13 mouse cellular contexts compared by ENCODE assay signal in the genomic region with DNA sequence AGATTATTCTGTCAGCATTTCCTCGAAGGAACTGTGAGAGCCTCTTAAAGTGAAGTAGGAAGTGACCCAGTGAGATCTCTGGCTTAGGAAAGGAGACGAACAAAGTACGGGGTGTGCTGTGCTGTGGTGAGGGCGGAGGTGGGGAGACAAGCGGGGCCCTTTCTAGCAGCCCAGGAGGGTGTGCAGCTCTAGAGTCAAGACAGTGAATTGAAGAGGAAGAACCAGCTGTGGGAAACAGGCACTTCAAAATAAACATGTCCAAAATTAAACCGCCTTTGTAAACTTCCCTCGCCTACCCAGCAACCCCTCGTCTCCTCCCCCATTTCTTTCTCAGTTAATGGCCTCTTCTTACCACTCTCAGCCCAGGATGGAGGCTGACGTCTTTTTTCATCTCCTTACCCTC.
DNase-seq lines count a peak whose midpoint lies in the region; ATAC-seq and TF ChIP-seq lines count a peak whose summit lies in the region.
"Had no signal": no experiment of that assay in that cellular context is flagged by ENCODE, and none has a peak within 500 bp of the region (broad histone marks: within the 10 kb centered on the region; RNA-seq: fewer than 3 reads in every experiment).

No protein-coding gene starts in this region.

- no peak overlapping the region for H3K4me2 ChIP-seq in intestine, embryonic 14.5 days (ENCODE audit: low read length)
- no peak overlapping the region for H3K4me2 ChIP-seq in forebrain, embryonic 13.5 days
- H3K4me2 ChIP-seq: heart, embryonic 13.5 days; limb, embryonic 13.5 days; midbrain, embryonic 15.5 days had no signal

- intact Hi-C loops in gastrocnemius, adult 2 months (cut with DNase I) = loop anchor here (5.0 kb wide), 1 partner anchor 73 kb away; no protein-coding TSS in a partner anchor

- no peak overlapping the region for H3K9ac ChIP-seq in intestine, embryonic 14.5 days (ENCODE audit: low read length)
- no peak overlapping the region for H3K9ac ChIP-seq in forebrain, embryonic 13.5 days
- H3K9ac ChIP-seq: heart, embryonic 13.5 days; limb, embryonic 13.5 days; midbrain, embryonic 15.5 days had no signal

- peaks cover 18% of the 10 kb centered on the region for H3K4me1 ChIP-seq in intestine, embryonic 14.5 days (replicated peaks; ENCODE audit: control insufficient read depth, insufficient read depth, low read length)
- no peaks in the 10 kb centered on the region for H3K4me1 ChIP-seq in forebrain, embryonic 13.5 days
- H3K4me1 ChIP-seq: midbrain, embryonic 15.5 days had no signal

- TF ChIP-seq CTCF in gastrocnemius, adult 2 months (IDR thresholded peaks at IDR 0.05) = no peak
- no peak for TF ChIP-seq CTCF in layer of hippocampus, adult 2 months (conservative IDR thresholded peaks at IDR 0.05)

- no peak; the same call in 1 of the 2 replicates for ATAC-seq in intestine, embryonic 14.5 days (replicated peaks; ENCODE audit: low FRiP score, low TSS enrichment, low read depth)
- no peak for ATAC-seq in forebrain, embryonic 13.5 days
- ATAC-seq: midbrain, embryonic 15.5 days had no signal

- 0 out of 2 replicates have a peak, but pooled peaks cover 4% of the 10 kb centered on the region for H3K36me3 ChIP-seq in intestine, embryonic 14.5 days (ENCODE audit: control insufficient read depth, insufficient read depth, low read length)
- no peaks in the 10 kb centered on the region for H3K36me3 ChIP-seq in forebrain, embryonic 13.5 days (ENCODE audit: poor library complexity, severe bottlenecking)
- H3K36me3 ChIP-seq: midbrain, embryonic 15.5 days had no signal

- H3K9me3 ChIP-seq in intestine, embryonic 14.5 days (ENCODE audit: control insufficient read depth, low read length) = no peaks in the 10 kb centered on the region
- H3K9me3 ChIP-seq in forebrain, embryonic 13.5 days (replicated peaks) = no peaks in the 10 kb centered on the region
- H3K9me3 ChIP-seq: heart, embryonic 13.5 days; limb, embryonic 13.5 days; midbrain, embryonic 15.5 days had no signal

- 25% methylated on average over 9 of the region's 9 CpGs for WGBS in intestine, embryonic 14.5 days
- 71% methylated on average over 9 of the region's 9 CpGs for WGBS in forebrain, embryonic 13.5 days

- no peak overlapping the region for H3K4me3 ChIP-seq in gastrocnemius, adult 2 months
- H3K4me3 ChIP-seq in layer of hippocampus, adult 2 months = no peak overlapping the region
- no peak overlapping the region for H3K4me3 ChIP-seq in intestine, embryonic 14.5 days (ENCODE audit: low read depth, low read length)
- H3K4me3 ChIP-seq in forebrain, embryonic 13.5 days = no peak overlapping the region
- H3K4me3 ChIP-seq: heart, embryonic 13.5 days; limb, embryonic 13.5 days; midbrain, embryonic 15.5 days had no signal

- DNase-seq in gastrocnemius, adult 2 months = peak; percentile 22
- DNase-seq in gastrocnemius, postnatal 4 days (ENCODE audit: low spot score in 2 of 2) = no peak
- DNase-seq in layer of hippocampus, adult 2 months (ENCODE audit: low spot score in 2 of 2) = no peak
- no peak for DNase-seq in layer of hippocampus, adult 9-10 months (ENCODE audit: low spot score)
- DNase-seq in intestine, embryonic 14.5 days (ENCODE audit: low spot score) = peak; percentile 51
- peak; percentile 48 to 77 for DNase-seq in lung, postnatal 4 days
- DNase-seq in adrenal gland, postnatal 10 days = no peak
- DNase-seq: adrenal gland, postnatal 14 days; cerebellum, postnatal 14 days had no signal

- H3K27me3 ChIP-seq in intestine, embryonic 14.5 days (replicated peaks; ENCODE audit: control insufficient read depth, insufficient read depth, low read length) = no peaks in the 10 kb centered on the region
- no peaks in the 10 kb centered on the region for H3K27me3 ChIP-seq in forebrain, embryonic 13.5 days
- H3K27me3 ChIP-seq: heart, embryonic 13.5 days; limb, embryonic 13.5 days; midbrain, embryonic 15.5 days had no signal

- H3K27ac ChIP-seq in gastrocnemius, adult 2 months = peak overlapping the region; percentile 58; the same call in 1 of the 2 replicates
- H3K27ac ChIP-seq in layer of hippocampus, adult 2 months = peak overlapping the region; percentile 47; the same call in 1 of the 2 replicates
- H3K27ac ChIP-seq in intestine, embryonic 14.5 days (ENCODE audit: low read depth) = peak overlapping the region; percentile 78
- H3K27ac ChIP-seq in forebrain, embryonic 13.5 days = no peak overlapping the region
- H3K27ac ChIP-seq: heart, embryonic 13.5 days; limb, embryonic 13.5 days; midbrain, embryonic 15.5 days had no signal

Comparison
In these comparisons a context has a peak if more than half of its experiments do, and no peak if none do; other contexts are left out.
1. DNase-seq: peak in gastrocnemius, adult 2 months (single experiment), intestine, embryonic 14.5 days (single experiment) and lung, postnatal 4 days (2 of 2); none in gastrocnemius, postnatal 4 days (0 of 2), layer of hippocampus, adult 2 months (0 of 2), layer of hippocampus, adult 9-10 months (single experiment) and adrenal gland, postnatal 10 days (single experiment).